Mouse (Mus musculus): Measurements from ENCODE around the gene Fam187b.
"Not testable (repeated sequence)": the region's sequence is repeated elsewhere in the genome, so short reads cannot be mapped to it uniquely, and the experiment has no call there.

The Fam187b gene

GRCm38 (mm10) chr7:30973501-30974289 lies at the start of gene Fam187b:
Gene Fam187b (plus strand): TSS chr7:30973790.
- peak; percentile 55 to 62 for DNase-seq (ENCODE audit: low spot score in 2 of 2)

GRCm38 (mm10) chr7:30924071-30924470 lies 49.5 kb upstream of the Fam187b start:
- DNase-seq (ENCODE audit: low spot score in 2 of 2): no peak

- not testable (repeated sequence) for DNase-seq (ENCODE audit: low spot score in 2 of 2)
These were observed 49.0 kb upstream of the Fam187b start, which contains the start of gene Hamp2 for GRCm38 (mm10) chr7:30924581-30924980. Gene Hamp2 (minus strand): TSS chr7:30924681.

GRCm38 (mm10) chr7:30935422-30936099 lies 38.0 kb upstream of the Fam187b start:
- not testable (repeated sequence) for DNase-seq (ENCODE audit: low spot score in 2 of 2)

- not testable (repeated sequence) for DNase-seq (ENCODE audit: low spot score in 2 of 2)
These were observed 33.5 kb upstream of the Fam187b start for GRCm38 (mm10) chr7:30940070-30940469.

GRCm38 (mm10) chr7:30942365-30942764 lies 31.2 kb upstream of the Fam187b start:
- not testable (repeated sequence) for DNase-seq (ENCODE audit: low spot score in 2 of 2)

- DNase-seq (ENCODE audit: low spot score in 2 of 2): no peak
These were observed 29.5 kb upstream of the Fam187b start, which contains the start of gene Hamp for GRCm38 (mm10) chr7:30943909-30944635. Gene Hamp (minus strand): TSS chr7:30944032.

- DNase-seq (ENCODE audit: low spot score in 2 of 2): not testable (repeated sequence)
These were observed 28.9 kb upstream of the Fam187b start for GRCm38 (mm10) chr7:30944706-30945105.

GRCm38 (mm10) chr7:30945466-30945865 lies 28.1 kb upstream of the Fam187b start:
- DNase-seq (ENCODE audit: low spot score in 2 of 2): not testable (repeated sequence)

- no peak for DNase-seq (ENCODE audit: low spot score in 2 of 2)
These were observed 27.7 kb upstream of the Fam187b start for GRCm38 (mm10) chr7:30945876-30946275.

- not testable (repeated sequence) for DNase-seq (ENCODE audit: low spot score in 2 of 2)
These were observed 23.7 kb upstream of the Fam187b start for GRCm38 (mm10) chr7:30949902-30950301.

- no peak for DNase-seq (ENCODE audit: low spot score in 2 of 2)
These were observed 20.9 kb upstream of the Fam187b start for GRCm38 (mm10) chr7:30952441-30953265.

GRCm38 (mm10) chr7:30953459-30953858 lies 20.1 kb upstream of the Fam187b start:
- DNase-seq (ENCODE audit: low spot score in 2 of 2): no peak

- DNase-seq (ENCODE audit: low spot score in 2 of 2): no peak
These were observed 19.6 kb upstream of the Fam187b start for GRCm38 (mm10) chr7:30954036-30954435.

- DNase-seq (ENCODE audit: low spot score in 2 of 2): no peak
These were observed 18.5 kb upstream of the Fam187b start for GRCm38 (mm10) chr7:30954971-30955520.

- peak; percentile 63 to 80 for DNase-seq (ENCODE audit: low spot score in 2 of 2)
These were observed 17.8 kb upstream of the Fam187b start for GRCm38 (mm10) chr7:30955584-30956356.

GRCm38 (mm10) chr7:30956357-30956751 lies 17.2 kb upstream of the Fam187b start:
- DNase-seq (ENCODE audit: low spot score in 2 of 2): no peak

GRCm38 (mm10) chr7:30956756-30957366 lies 16.7 kb upstream of the Fam187b start, which contains the start of gene Usf2:
Gene Usf2 (minus strand): TSS chr7:30956803.
- DNase-seq (ENCODE audit: low spot score in 2 of 2): peak; percentile 57 to 63

GRCm38 (mm10) chr7:30957367-30957783 lies 16.2 kb upstream of the Fam187b start:
- peak; percentile 87 for DNase-seq (ENCODE audit: low spot score in 2 of 2)
